Mouse (Mus musculus) CH12.LX (cell line): Measurements from ENCODE around the gene Cstad. TPM values are rescaled to one million over a fixed set of nuclear protein-coding genes. Genes with fewer than 3 reads are reported as not detected.

ENCODE experiments used
- DNase-seq: peaks from one replicate; pipeline ENCODE4 v3.0.0-alpha.2; 2013; ENCODE audit errors: extremely low read depth
- H3K27ac ChIP-seq: 2 replicates; pipeline ENCODE4 v1.5.1; 2012; ENCODE audit warnings: low read depth, mild to moderate bottlenecking, control low read depth, moderate library complexity; ENCODE audit not compliant: insufficient read depth
- H3K27me3 ChIP-seq: replicated peaks from 2 replicates; pipeline ENCODE3; 2012; ENCODE audit warnings: inconsistent platforms
- H3K36me3 ChIP-seq, 2 experiments: replicated peaks in 1 of 2; 2 replicates each; pipeline versions ENCODE3 to v1.6.1; 2012; ENCODE audit warnings: inconsistent platforms in 1 of 2, low read length in 1 of 2, mild to moderate bottlenecking in 1 of 2, mixed read lengths in 1 of 2, moderate library complexity in 1 of 2; ENCODE audit not compliant: control insufficient read depth in 1 of 2, insufficient read depth in 1 of 2
- H3K4me1 ChIP-seq, 2 experiments: 2 replicates each; pipeline ENCODE4 v1.6.1; 2012; ENCODE audit warnings: inconsistent platforms in 1 of 2, moderate library complexity in 1 of 2; ENCODE audit not compliant: insufficient read depth in 2 of 2, control insufficient read depth in 1 of 2
- H3K4me2 ChIP-seq: 2 replicates; pipeline ENCODE4 v1.6.1; 2012; ENCODE audit warnings: low read depth, mild to moderate bottlenecking, control low read depth; ENCODE audit not compliant: poor library complexity, insufficient read depth, severe bottlenecking
- H3K4me3 ChIP-seq, 3 experiments: fragments of 150-350 bp in 1 of 3; sonication (generic) in 1 of 3; replicated peaks in 1 of 3; 2 replicates each; pipeline versions ENCODE3 to v1.5.1; 2011 to 2012; ENCODE audit warnings: low read depth in 2 of 3, low read length in 2 of 3, mild to moderate bottlenecking in 2 of 3, moderate library complexity in 2 of 3, control low read depth in 1 of 3, improper control_type of control experiment in 1 of 3, inconsistent platforms in 1 of 3, mixed read lengths in 1 of 3; ENCODE audit not compliant: poor library complexity in 1 of 3
- H3K79me2 ChIP-seq: replicated peaks from 2 replicates; pipeline ENCODE4 v1.6.1; 2012; ENCODE audit warnings: mild to moderate bottlenecking, moderate library complexity; ENCODE audit not compliant: control insufficient read depth, poor library complexity, insufficient read depth, severe bottlenecking; ENCODE audit errors: extremely low read depth
- H3K9ac ChIP-seq: 2 replicates; pipeline ENCODE4 v1.6.1; 2012; ENCODE audit warnings: low read depth, mild to moderate bottlenecking, control low read depth, moderate library complexity; ENCODE audit not compliant: insufficient read depth
- H3K9me3 ChIP-seq: replicated peaks from 2 replicates; pipeline ENCODE3; 2012; ENCODE audit warnings: low read length, inconsistent platforms, mixed read lengths
- BHLHE40 ChIP-seq: IDR thresholded peaks from 2 replicates; pipeline ENCODE4 v1.6.1; 2011; ENCODE audit warnings: mild to moderate bottlenecking, low read depth, low read length, improper control_type of control experiment
- CHD1 ChIP-seq: IDR thresholded peaks from 2 replicates; pipeline ENCODE4 v1.6.1; 2012; ENCODE audit warnings: low read depth, low read length, improper control_type of control experiment, inconsistent platforms
- E2F4 ChIP-seq: IDR thresholded peaks from 2 replicates; pipeline ENCODE4 v1.6.1; 2011; ENCODE audit warnings: low read depth, low read length, improper control_type of control experiment; ENCODE audit not compliant: insufficient replicate concordance
- ELF1 ChIP-seq: IDR thresholded peaks from 2 replicates; pipeline ENCODE4 v1.6.1; 2014; ENCODE audit warnings: low read depth, mild to moderate bottlenecking, inconsistent platforms, low read length, improper control_type of control experiment
- HCFC1 ChIP-seq: IDR thresholded peaks from 2 replicates; pipeline ENCODE4 v1.6.1; 2012; ENCODE audit warnings: low read depth, mild to moderate bottlenecking, inconsistent platforms, low read length, improper control_type of control experiment
- IRF4 ChIP-seq: IDR thresholded peaks from 2 replicates; pipeline ENCODE4 v1.6.1; 2014; ENCODE audit warnings: low read depth, mild to moderate bottlenecking, inconsistent platforms, low read length, improper control_type of control experiment
- MAZ ChIP-seq: IDR thresholded peaks from 2 replicates; pipeline ENCODE4 v1.6.1; 2012; ENCODE audit warnings: low read depth, mild to moderate bottlenecking, inconsistent platforms, low read length, improper control_type of control experiment, moderate library complexity
- MEF2A ChIP-seq: IDR thresholded peaks from 2 replicates; pipeline ENCODE4 v1.6.1; 2014; ENCODE audit warnings: low read depth, mild to moderate bottlenecking, inconsistent platforms, low read length, improper control_type of control experiment, borderline replicate concordance
- NRF1 ChIP-seq: IDR thresholded peaks from 2 replicates; pipeline ENCODE4 v1.6.1; 2014; ENCODE audit warnings: low read depth, mild to moderate bottlenecking, inconsistent platforms, low read length, improper control_type of control experiment, moderate library complexity
- RAD21 ChIP-seq: IDR thresholded peaks from 2 replicates; pipeline ENCODE4 v1.6.1; 2011; ENCODE audit warnings: low read depth, mild to moderate bottlenecking, low read length, improper control_type of control experiment, moderate library complexity
- RCOR1 ChIP-seq: conservative IDR thresholded peaks from 2 replicates; pipeline ENCODE4 v1.6.1; 2012; ENCODE audit warnings: low read depth, mild to moderate bottlenecking, inconsistent platforms, low read length, improper control_type of control experiment
- TCF12 ChIP-seq: IDR thresholded peaks from 2 replicates; pipeline ENCODE4 v1.6.1; 2014; ENCODE audit warnings: low read depth, mild to moderate bottlenecking, inconsistent platforms, low read length, improper control_type of control experiment
- USF1 ChIP-seq: IDR thresholded peaks from 2 replicates; pipeline ENCODE4 v1.6.1; 2014; ENCODE audit warnings: low read depth, mild to moderate bottlenecking, inconsistent platforms, low read length, improper control_type of control experiment
- USF2 ChIP-seq: conservative IDR thresholded peaks from 2 replicates; pipeline ENCODE4 v1.6.1; 2011; ENCODE audit warnings: low read depth, low read length, improper control_type of control experiment
- ZMIZ1 ChIP-seq: IDR thresholded peaks from 2 replicates; pipeline ENCODE4 v1.6.1; 2012; ENCODE audit warnings: low read depth, mild to moderate bottlenecking, inconsistent platforms, low read length, improper control_type of control experiment
- dilution Hi-C: fragments of 300-500 bp; cut with MboI; formaldehyde crosslinking; loops from 2 replicates; pipeline ENCODE4 v1.14.3; 2020; ENCODE audit warnings: low sequenced_read_pairs; ENCODE audit not compliant: extremely low pct_unique_long_range_greater_than_20kb, extremely low pct_ligation_motif_present
- in situ Hi-C: fragments of 300-500 bp; cut with MboI; formaldehyde crosslinking; loops from 3 replicates; pipeline ENCODE4 v1.14.3; 2019; ENCODE audit warnings: low sequenced_read_pairs, low pct_ligation_motif_present, low pct_unique_long_range_greater_than_20kb, mixed read lengths
- polyA plus RNA-seq: library from polyadenylated mRNA; unstranded; fragments of >175 nt; gene quantifications from 2 replicates; pipeline ENCODE4 v1.2.1, GENCODE M21; 2012; ENCODE audit warnings: low read depth; ENCODE audit not compliant: insufficient read length
- total RNA-seq, 2 experiments: library from RNA; depleted of rRNA; stranded (reverse); fragments of 300-350 nt in 1 of 2; fragments of >200 nt in 1 of 2; gene quantifications; 2 replicates each; pipeline ENCODE4 v1.2.3; 2012 to 2014

Gene Cstad
- total and polyA plus RNA-seq, 3 experiments, result 0.29 to 0.51 TPM; not detected in 1

DNA sequence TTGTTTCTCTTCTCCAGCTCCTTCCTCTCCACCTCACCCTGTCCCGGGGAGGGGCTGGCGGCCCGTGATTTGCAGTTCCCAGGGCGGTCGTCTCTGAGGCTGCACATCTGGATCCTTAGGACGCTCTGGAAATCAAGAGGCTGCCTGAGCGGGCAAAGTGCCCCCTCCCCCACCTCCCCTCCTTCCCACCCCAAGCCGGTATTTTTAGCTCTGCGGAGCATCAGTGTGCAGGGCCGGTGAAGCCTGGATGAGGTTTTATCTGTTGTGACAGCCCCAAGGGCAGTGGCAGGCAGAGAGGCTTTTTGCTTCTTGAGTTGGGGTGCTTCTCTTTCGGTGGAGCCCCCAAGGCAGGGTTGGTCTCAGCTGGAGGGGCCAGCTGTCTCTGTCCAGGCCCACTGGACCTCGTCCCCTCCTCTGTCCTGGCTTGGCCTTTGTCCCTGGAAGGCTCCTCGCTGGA lies 57.8 kb downstream of the Cstad start:
- dilution Hi-C loops (no loop called here), in situ Hi-C loops (no loop called here)
- Histone ChIP-seq H3K9me3 (peaks cover 2% of the 10 kb centered on the region), H3K27ac (no peak overlapping the region), H3K4me1 (peaks cover 8 to 23% of the 10 kb centered on the region in 2 experiments), H3K79me2 (no peaks in the 10 kb centered on the region), H3K27me3 (no peaks in the 10 kb centered on the region), H3K4me3 (no peak overlapping the region), H3K36me3 (no peaks in the 10 kb centered on the region), H3K9ac (no peak overlapping the region), H3K4me2 (no peak overlapping the region)
- TF ChIP-seq USF2 (no peak), MEF2A (no peak), ZMIZ1 (no peak), E2F4 (no peak), USF1 (no peak), BHLHE40 (no peak), IRF4 (no peak), RAD21 (no peak), CHD1 (no peak), ELF1 (no peak), MAZ (no peak), TCF12 (no peak), NRF1 (no peak), HCFC1 (no peak), RCOR1 (no peak)
- DNase-seq, result no peak

DNA sequence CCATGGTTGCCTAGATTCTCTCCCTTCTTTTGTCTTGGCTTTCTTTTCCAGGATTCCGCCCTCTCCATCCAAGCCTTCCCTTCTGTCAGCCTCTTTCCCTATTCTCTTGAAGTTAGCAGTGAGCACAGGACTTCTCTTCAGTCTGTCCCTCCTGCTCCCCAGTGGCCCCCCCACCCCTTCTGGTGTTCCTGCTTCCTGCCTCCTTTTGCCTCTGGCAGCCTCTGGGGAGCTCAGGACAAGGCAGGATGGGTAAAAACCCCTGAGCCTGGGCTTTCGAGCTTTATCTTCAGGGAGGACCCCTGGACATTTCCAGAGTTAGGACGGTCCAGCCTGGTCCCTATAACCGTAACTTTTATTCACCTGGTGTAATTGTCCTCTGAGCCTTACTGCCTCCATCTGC lies 58.2 kb downstream of the Cstad start:
- dilution Hi-C loops (no loop called here), in situ Hi-C loops (no loop called here)
- DNase-seq, result no peak
- Histone ChIP-seq H3K4me3 (no peak overlapping the region), H3K9me3 (peaks cover 2% of the 10 kb centered on the region), H3K36me3 (no peaks in the 10 kb centered on the region), H3K4me2 (no peak overlapping the region), H3K79me2 (no peaks in the 10 kb centered on the region), H3K9ac (no peak overlapping the region), H3K4me1 (peaks cover 8 to 25% of the 10 kb centered on the region in 2 experiments), H3K27me3 (no peaks in the 10 kb centered on the region), H3K27ac (no peak overlapping the region)
- TF ChIP-seq BHLHE40 (no peak), E2F4 (no peak)
